Mouse (Mus musculus): ENCODE measurements at regions not wholly inside any gene's neighbourhood (a gene's known extent, or its start where the extent isn't known, plus 50 kb on each side); places are given as distances from the start of the nearest gene placed in this dataset.

- no peak for DNase-seq (ENCODE audit: low read depth, low spot score)
These were observed 173.5 kb upstream of the Nr5a2 start for GRCm38 (mm10) chr1:137133734-137134133.

DNA sequence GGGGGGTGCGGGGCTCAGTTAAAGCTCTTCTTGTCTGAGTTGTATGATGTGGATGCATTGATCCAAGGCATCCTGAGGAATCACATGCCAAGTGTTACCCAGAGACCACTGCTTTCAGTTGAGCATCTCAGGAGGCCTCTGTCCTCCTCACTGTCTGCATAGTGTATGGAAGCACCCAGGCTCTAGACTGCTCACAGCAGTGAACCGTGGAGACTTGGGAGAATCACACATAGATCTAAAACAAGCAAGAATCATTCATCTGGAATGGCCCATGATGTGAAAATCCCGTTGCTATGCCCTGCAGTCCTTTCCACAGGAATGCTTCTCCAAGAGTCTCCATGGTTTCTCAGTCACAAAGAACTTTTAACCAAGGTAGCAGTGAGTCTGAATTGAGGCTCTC, 170.0 kb upstream of the Nr5a2 start:
- no peak for DNase-seq (ENCODE audit: low read depth, low spot score)

DNA sequence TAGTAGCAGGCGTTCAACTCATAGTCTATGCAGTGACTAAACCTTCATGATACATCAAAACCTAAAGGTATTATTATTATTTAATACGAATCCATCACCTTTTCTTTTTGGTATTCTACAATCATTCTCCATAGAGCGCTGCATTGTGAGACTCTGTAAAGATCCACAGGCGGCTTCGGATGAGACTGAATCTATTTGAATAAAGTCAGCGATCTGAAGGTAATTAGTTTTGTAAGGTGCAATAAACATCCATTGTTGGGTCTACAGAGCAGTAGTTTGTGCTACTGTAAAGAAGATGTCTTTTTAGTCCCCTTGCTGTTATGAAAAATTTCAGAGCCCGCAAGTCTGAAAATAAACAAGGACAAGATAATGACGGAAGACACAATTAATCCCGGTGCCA, 168.9 kb upstream of the Nr5a2 start:
- no peak for DNase-seq (ENCODE audit: low read depth, low spot score)

DNA sequence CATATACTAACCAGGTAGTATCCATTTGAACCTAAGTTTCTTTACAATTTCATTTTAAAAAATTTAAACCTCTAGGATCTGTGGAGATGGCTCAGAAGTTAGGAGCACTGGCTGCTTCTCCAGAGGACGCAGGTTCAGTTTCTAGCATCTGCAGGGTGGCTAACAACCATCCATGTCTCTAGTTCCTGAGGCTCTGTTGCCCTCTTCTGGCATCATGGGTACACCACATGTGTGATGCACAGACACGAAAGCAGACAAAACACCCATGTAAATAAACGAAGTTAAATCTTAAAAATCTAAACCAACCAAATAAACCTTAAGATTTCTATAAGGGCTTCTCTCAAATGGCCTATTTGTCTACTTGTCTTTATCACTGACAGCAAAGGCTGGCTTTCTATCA, 157.6 kb upstream of the Nr5a2 start:
- peak; percentile 39 for DNase-seq (ENCODE audit: low read depth, low spot score)

DNA sequence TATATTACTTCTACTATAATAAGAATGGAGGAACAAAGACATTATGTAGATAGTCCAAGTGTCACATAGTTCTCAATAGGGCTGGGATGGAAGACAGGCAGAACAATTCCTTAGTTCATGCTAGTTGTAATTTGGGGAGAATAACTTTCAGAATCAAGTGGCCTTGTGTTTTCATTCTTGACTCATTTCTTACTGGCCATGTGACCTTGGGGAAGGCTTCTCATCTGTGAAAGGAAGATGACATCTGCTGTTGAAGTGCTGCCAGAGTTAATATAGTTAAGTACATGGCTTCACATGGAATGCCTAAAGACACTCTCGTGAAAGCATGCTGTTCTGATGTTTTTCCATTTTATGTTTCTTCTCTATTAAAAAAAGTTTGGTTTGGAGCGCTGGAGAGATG, 146.2 kb upstream of the Nr5a2 start:
- DNase-seq (ENCODE audit: low read depth, low spot score): no peak

- DNase-seq (ENCODE audit: low read depth, low spot score): peak; percentile 61
These were observed 131.5 kb upstream of the Nr5a2 start for GRCm38 (mm10) chr1:137091762-137092161.

GRCm38 (mm10) chr1:137088148-137088547, 127.9 kb upstream of the Nr5a2 start:
- peak; percentile 41 for DNase-seq (ENCODE audit: low read depth, low spot score)

DNA sequence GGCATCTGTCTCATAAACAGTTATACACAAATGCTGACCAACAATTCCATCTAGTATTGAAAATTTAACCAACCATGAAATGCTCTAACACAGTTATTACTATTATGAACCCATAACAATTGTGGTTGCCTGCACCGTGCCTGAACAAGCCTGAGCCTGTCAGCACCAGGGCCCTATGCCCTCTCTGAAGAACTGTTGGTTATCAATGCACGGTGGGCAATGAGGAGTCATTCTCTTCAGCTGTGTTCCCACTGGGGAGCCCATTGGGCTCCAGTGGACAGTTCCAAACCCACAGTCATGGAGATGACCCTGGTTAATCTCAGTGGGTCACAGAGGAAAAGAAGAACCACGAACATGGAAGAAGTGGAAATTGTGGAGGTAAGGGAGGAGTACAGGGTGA, 126.5 kb upstream of the Nr5a2 start:
- no peak for DNase-seq (ENCODE audit: low read depth, low spot score)

- DNase-seq (ENCODE audit: low read depth, low spot score): no peak
These were observed 123.3 kb upstream of the Nr5a2 start for GRCm38 (mm10) chr1:137083500-137083899.

DNA sequence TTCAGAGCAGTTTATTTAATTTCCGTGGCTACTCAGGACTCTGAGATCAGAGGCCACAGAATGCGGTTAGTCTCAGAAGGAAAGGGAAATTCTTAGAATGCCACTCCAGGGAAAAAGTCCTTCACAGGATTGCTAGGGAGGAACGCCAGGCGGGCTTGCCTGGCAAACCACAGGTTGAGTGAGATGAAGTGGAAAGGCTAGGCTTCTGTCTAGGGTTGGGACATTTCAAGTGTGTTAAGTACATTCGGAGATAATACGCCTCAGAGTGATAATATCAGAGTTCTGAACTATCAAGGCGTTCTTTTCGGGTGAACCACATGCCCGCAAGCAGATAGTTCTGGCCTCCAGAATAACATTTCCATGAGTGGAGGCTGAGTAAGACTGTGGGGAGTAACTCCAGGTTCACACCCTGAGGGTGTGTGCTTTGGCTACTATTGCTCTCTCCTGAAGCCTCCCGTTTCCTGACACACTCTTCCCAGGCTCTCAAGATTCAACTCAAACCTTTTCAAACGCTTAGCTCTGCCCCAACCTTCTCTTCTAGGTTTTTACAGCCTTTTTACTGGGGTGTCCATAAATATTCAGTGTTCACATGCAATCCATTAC, 119.3 kb upstream of the Nr5a2 start:
- no peak for DNase-seq (ENCODE audit: low read depth, low spot score)

DNA sequence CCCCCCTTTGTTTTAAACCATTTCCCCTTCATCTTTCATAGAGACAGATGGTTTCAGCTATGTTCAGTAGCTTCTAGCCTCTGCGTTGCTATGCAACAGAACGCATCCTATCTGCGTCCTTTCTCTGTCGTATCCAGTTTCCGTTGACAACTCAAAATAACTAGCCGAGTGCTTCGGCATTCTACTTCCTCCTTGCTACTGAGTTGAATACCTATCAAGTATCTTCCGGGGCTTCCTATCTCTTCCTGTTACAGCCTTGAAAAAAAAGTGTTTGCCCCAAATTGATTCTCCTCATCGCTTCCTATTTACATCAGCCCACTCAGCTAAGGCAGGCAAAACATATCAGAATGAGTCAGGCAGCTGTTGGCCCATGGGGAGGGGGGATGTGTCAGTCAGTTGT, 114.5 kb upstream of the Nr5a2 start:
- DNase-seq (ENCODE audit: low read depth, low spot score): peak; percentile 33

GRCm38 (mm10) chr1:137073857-137074572, 113.8 kb upstream of the Nr5a2 start:
- no peak for DNase-seq (ENCODE audit: low read depth, low spot score)

- no peak for DNase-seq (ENCODE audit: low read depth, low spot score)
These were observed 100.7 kb upstream of the Nr5a2 start for GRCm38 (mm10) chr1:137060914-137061313.

- DNase-seq (ENCODE audit: low read depth, low spot score): no peak
These were observed 92.9 kb upstream of the Nr5a2 start for GRCm38 (mm10) chr1:137053134-137053533.

- peak; percentile 12 for DNase-seq (ENCODE audit: low read depth, low spot score)
These were observed 91.3 kb upstream of the Nr5a2 start for GRCm38 (mm10) chr1:137051515-137051914.

GRCm38 (mm10) chr1:137044076-137044475, 83.8 kb upstream of the Nr5a2 start:
- no peak for DNase-seq (ENCODE audit: low read depth, low spot score)

GRCm38 (mm10) chr1:137042414-137043010, 82.3 kb upstream of the Nr5a2 start:
- DNase-seq (ENCODE audit: low read depth, low spot score): no peak

- DNase-seq (ENCODE audit: low read depth, low spot score): no peak
These were observed 80.7 kb upstream of the Nr5a2 start for GRCm38 (mm10) chr1:137040898-137041297.

- DNase-seq (ENCODE audit: low read depth, low spot score): no peak
These were observed 74.3 kb upstream of the Nr5a2 start for GRCm38 (mm10) chr1:137034586-137034985.

GRCm38 (mm10) chr1:137033679-137034078, 73.4 kb upstream of the Nr5a2 start:
- no peak for DNase-seq (ENCODE audit: low read depth, low spot score)

- no peak for DNase-seq (ENCODE audit: low read depth, low spot score)
These were observed 63.5 kb upstream of the Nr5a2 start for GRCm38 (mm10) chr1:137023706-137024105.

DNA sequence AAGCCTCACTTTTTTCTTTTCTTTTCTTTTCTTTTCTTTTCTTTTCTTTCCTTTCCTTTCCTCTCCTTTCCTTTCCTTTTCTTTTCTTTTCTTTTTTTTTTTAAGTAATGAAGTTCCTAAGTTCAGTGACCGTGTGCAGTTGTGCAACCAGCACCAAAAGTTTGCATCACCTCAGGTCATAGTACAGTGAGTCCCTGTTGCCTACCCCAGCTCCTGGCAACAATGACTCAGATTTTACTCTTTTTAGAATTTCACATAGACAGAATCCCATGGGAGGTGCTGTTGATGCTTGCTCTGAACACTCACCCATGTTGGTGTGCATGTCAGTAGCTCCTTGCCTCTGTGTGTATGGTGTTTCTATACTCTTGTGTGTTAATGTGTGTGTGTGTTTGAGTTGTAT, 60.3 kb upstream of the Nr5a2 start:
- DNase-seq (ENCODE audit: low read depth, low spot score): no peak

DNA sequence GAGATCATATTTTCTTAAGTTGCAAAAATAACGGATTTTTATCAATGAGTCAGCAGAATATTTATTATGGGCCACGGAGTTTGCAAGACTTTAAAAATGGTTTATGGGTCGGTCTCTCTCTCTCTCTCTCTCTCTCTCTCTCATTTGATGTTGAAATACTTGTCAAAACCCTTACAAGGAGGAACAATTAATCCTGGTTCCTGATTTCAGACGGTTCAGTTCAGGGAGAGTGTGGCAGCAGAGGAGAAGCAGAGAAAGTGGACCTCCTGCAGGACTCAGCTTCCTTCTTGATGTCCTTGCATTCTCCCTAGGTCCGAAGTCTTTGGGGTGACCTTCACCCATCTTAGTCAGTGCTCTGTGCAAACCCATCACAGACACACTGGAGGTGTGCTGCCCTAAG, 57.4 kb upstream of the Nr5a2 start:
- DNase-seq (ENCODE audit: low read depth, low spot score): no peak
